13 mouse cellular contexts compared by ENCODE assay signal in the genomic region with DNA sequence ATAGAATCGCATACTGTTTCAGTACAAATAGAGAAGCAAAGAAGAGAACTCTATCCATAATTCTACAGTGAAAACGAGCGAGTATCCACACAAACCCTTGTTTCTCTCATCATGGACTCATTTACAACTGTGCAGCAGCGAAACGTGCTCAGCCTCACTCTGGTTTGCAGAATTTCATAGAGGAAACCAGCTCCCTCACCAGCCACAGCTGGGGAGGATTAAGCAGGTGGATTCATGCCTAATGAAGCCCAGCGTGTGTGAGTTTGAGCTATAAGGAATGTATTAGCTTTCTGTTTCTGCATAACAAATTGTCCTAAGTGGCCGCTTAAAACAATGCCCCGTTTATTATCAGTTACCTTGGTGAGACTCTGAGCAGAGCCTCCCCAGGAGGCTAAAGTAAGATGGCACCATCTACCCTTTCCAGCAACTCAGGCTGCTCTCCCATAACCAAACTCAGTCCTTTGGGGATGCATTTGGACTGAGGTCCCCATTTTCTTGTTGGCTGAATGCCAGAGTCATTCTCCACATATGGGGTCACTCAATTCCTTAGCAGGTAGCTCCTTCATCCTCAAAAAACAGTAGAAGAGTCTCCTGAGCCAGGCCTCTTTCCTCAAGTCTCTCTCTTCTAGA.
DNase-seq lines count a peak whose midpoint lies in the region; ATAC-seq and TF ChIP-seq lines count a peak whose summit lies in the region.
"Had no signal": no experiment of that assay in that cellular context is flagged by ENCODE, and none has a peak within 500 bp of the region (broad histone marks: within the 10 kb centered on the region; RNA-seq: fewer than 3 reads in every experiment).

No protein-coding gene starts in this region.

- H3K4me3 ChIP-seq in forebrain, embryonic 10.5 days = peak overlapping the region; percentile 18
- H3K4me3 ChIP-seq in forebrain, embryonic 15.5 days = no peak overlapping the region
- no peak overlapping the region for H3K4me3 ChIP-seq in limb, embryonic 14.5 days (replicated peaks; ENCODE audit: low read length)
- H3K4me3 ChIP-seq in neural tube, embryonic 14.5 days (ENCODE audit: low read depth, low read length) = no peak overlapping the region
- no peak overlapping the region for H3K4me3 ChIP-seq in intestine, embryonic 15.5 days (replicated peaks)
- H3K4me3 ChIP-seq: left cerebral cortex, adult 2 months had no signal

- no peak overlapping the region for H3K9ac ChIP-seq in forebrain, embryonic 15.5 days (replicated peaks)
- no peak overlapping the region for H3K9ac ChIP-seq in limb, embryonic 14.5 days (ENCODE audit: low read depth, low read length, severe bottlenecking)
- H3K9ac ChIP-seq in neural tube, embryonic 14.5 days (replicated peaks; ENCODE audit: low read depth, low read length) = no peak overlapping the region
- no peak overlapping the region for H3K9ac ChIP-seq in intestine, embryonic 15.5 days

- no peaks in the 10 kb centered on the region for H3K9me3 ChIP-seq in forebrain, embryonic 10.5 days
- no peaks in the 10 kb centered on the region for H3K9me3 ChIP-seq in forebrain, embryonic 15.5 days
- H3K9me3 ChIP-seq in limb, embryonic 14.5 days (ENCODE audit: control insufficient read depth, low read length) = no peaks in the 10 kb centered on the region
- H3K9me3 ChIP-seq in neural tube, embryonic 14.5 days (ENCODE audit: control insufficient read depth, low read length) = no peaks in the 10 kb centered on the region
- no peaks in the 10 kb centered on the region for H3K9me3 ChIP-seq in intestine, embryonic 15.5 days

- intact Hi-C loops in left cerebral cortex, postnatal 14 days (cut with DNase I) = no loop called here

- peak; percentile 57 for DNase-seq in forebrain, embryonic 10.5 days (ENCODE audit: extremely low spot score, low spot score)
- DNase-seq in forelimb bud, embryonic 11.5 days (ENCODE audit: low read depth, low spot score) = peak; percentile 83
- DNase-seq in limb, embryonic 14.5 days (ENCODE audit: low spot score) = peak; percentile 42
- no peak for DNase-seq in left cerebral cortex, postnatal 14 days (ENCODE audit: low spot score in 2 of 2)
- DNase-seq in urinary bladder, postnatal 36 days (ENCODE audit: low spot score in 2 of 2) = no peak
- DNase-seq: adrenal gland, adult 2 months; cerebellum, adult 18-20 months; lung, adult 2 months; thymus, postnatal 4 days had no signal

- peaks cover 38% of the 10 kb centered on the region for H3K27me3 ChIP-seq in forebrain, embryonic 10.5 days (ENCODE audit: poor library complexity, severe bottlenecking)
- no peaks in the 10 kb centered on the region for H3K27me3 ChIP-seq in forebrain, embryonic 15.5 days
- H3K27me3 ChIP-seq in limb, embryonic 14.5 days (ENCODE audit: control insufficient read depth, insufficient read depth, low read length) = no peaks in the 10 kb centered on the region
- no peaks in the 10 kb centered on the region for H3K27me3 ChIP-seq in neural tube, embryonic 14.5 days (ENCODE audit: control insufficient read depth, insufficient read depth, low read length)
- no peaks in the 10 kb centered on the region for H3K27me3 ChIP-seq in intestine, embryonic 15.5 days (replicated peaks)

- H3K4me2 ChIP-seq in forebrain, embryonic 15.5 days (replicated peaks) = no peak overlapping the region
- peak overlapping the region; percentile 31 for H3K4me2 ChIP-seq in limb, embryonic 14.5 days (replicated peaks; ENCODE audit: low read depth, low read length, severe bottlenecking)
- peak overlapping the region; percentile 21 for H3K4me2 ChIP-seq in neural tube, embryonic 14.5 days (ENCODE audit: low read depth, low read length)
- no peak overlapping the region for H3K4me2 ChIP-seq in intestine, embryonic 15.5 days (replicated peaks)

- H3K36me3 ChIP-seq in forebrain, embryonic 10.5 days (replicated peaks) = no peaks in the 10 kb centered on the region
- no peaks in the 10 kb centered on the region for H3K36me3 ChIP-seq in forebrain, embryonic 15.5 days
- H3K36me3 ChIP-seq in limb, embryonic 14.5 days (ENCODE audit: control insufficient read depth, insufficient read depth, low read length) = no peaks in the 10 kb centered on the region
- no peaks in the 10 kb centered on the region for H3K36me3 ChIP-seq in neural tube, embryonic 14.5 days (ENCODE audit: control insufficient read depth, insufficient read depth, low read length)
- no peaks in the 10 kb centered on the region for H3K36me3 ChIP-seq in intestine, embryonic 15.5 days

- peaks cover 49% of the 10 kb centered on the region for H3K4me1 ChIP-seq in forebrain, embryonic 10.5 days
- peaks cover 19% of the 10 kb centered on the region for H3K4me1 ChIP-seq in forebrain, embryonic 15.5 days
- H3K4me1 ChIP-seq in limb, embryonic 14.5 days (ENCODE audit: control insufficient read depth, insufficient read depth, low read length) = peaks cover 31% of the 10 kb centered on the region
- peaks cover 16% of the 10 kb centered on the region; the same call in 1 of the 2 replicates for H3K4me1 ChIP-seq in neural tube, embryonic 14.5 days (ENCODE audit: control insufficient read depth, insufficient read depth, low read length)
- no peaks in the 10 kb centered on the region for H3K4me1 ChIP-seq in intestine, embryonic 15.5 days (replicated peaks)

- peak overlapping the region; percentile 70 for H3K27ac ChIP-seq in forebrain, embryonic 10.5 days
- H3K27ac ChIP-seq in forebrain, embryonic 15.5 days (replicated peaks) = no peak overlapping the region
- H3K27ac ChIP-seq in limb, embryonic 14.5 days (replicated peaks; ENCODE audit: low read depth, low read length) = peak overlapping the region; percentile 52
- no peak overlapping the region for H3K27ac ChIP-seq in neural tube, embryonic 14.5 days (ENCODE audit: low read depth, low read length)
- no peak overlapping the region for H3K27ac ChIP-seq in intestine, embryonic 15.5 days
- H3K27ac ChIP-seq: left cerebral cortex, adult 2 months had no signal

- no peak for ATAC-seq in forebrain, embryonic 15.5 days (replicated peaks)
- ATAC-seq in limb, embryonic 14.5 days (ENCODE audit: low FRiP score, low read depth) = peak; percentile 72; the same call in 1 of the 2 replicates
- peak; percentile 39 for ATAC-seq in neural tube, embryonic 14.5 days (ENCODE audit: low read depth)
- no peak for ATAC-seq in intestine, embryonic 15.5 days

- TF ChIP-seq POLR2A in limb, embryonic 14.5 days (IDR thresholded peaks at IDR 0.05; ENCODE audit: borderline replicate concordance, extremely low read depth, insufficient read depth, insufficient read length) = no peak

- WGBS in forebrain, embryonic 10.5 days = 7% methylated on average over 8 of the region's 8 CpGs
- 7% methylated on average over 8 of the region's 8 CpGs for WGBS in forebrain, embryonic 15.5 days
- 13% methylated on average over 8 of the region's 8 CpGs for WGBS in limb, embryonic 14.5 days
- WGBS in neural tube, embryonic 14.5 days = 22% methylated on average over 8 of the region's 8 CpGs
- WGBS in intestine, embryonic 15.5 days = 52% methylated on average over 8 of the region's 8 CpGs

Comparison
In these comparisons a context has a peak if more than half of its experiments do, and no peak if none do; other contexts are left out.
1. H3K27ac ChIP-seq: peak in forebrain, embryonic 10.5 days (single experiment) and limb, embryonic 14.5 days (single experiment); none in forebrain, embryonic 15.5 days (single experiment), neural tube, embryonic 14.5 days (single experiment) and intestine, embryonic 15.5 days (single experiment).
2. DNase-seq: peak in forebrain, embryonic 10.5 days (single experiment), forelimb bud, embryonic 11.5 days (single experiment) and limb, embryonic 14.5 days (single experiment); none in left cerebral cortex, postnatal 14 days (0 of 2) and urinary bladder, postnatal 36 days (0 of 2).
3. ATAC-seq: peak in limb, embryonic 14.5 days (single experiment) and neural tube, embryonic 14.5 days (single experiment); none in forebrain, embryonic 15.5 days (single experiment) and intestine, embryonic 15.5 days (single experiment).
4. H3K4me2 ChIP-seq: peak in limb, embryonic 14.5 days (single experiment) and neural tube, embryonic 14.5 days (single experiment); none in forebrain, embryonic 15.5 days (single experiment) and intestine, embryonic 15.5 days (single experiment).